Mouse (Mus musculus): Measurements from ENCODE around the gene Tenm3.
"Not testable (repeated sequence)": the region's sequence is repeated elsewhere in the genome, so short reads cannot be mapped to it uniquely, and the experiment has no call there.

Tenm3 gene

GRCm38 (mm10) chr8:48181000-48181399 lies 662.8 kb downstream of the Tenm3 start:
- no peak for DNase-seq

- DNase-seq: not testable (repeated sequence)
Observed at GRCm38 (mm10) chr8:48180146-48180545, 663.6 kb downstream of the Tenm3 start.

GRCm38 (mm10) chr8:48178993-48179392 lies 664.8 kb downstream of the Tenm3 start:
- no peak for DNase-seq

GRCm38 (mm10) chr8:48177876-48178275 lies 665.9 kb downstream of the Tenm3 start:
- DNase-seq: no peak

All from layer of hippocampus, adult 9-11 months (tissue).